Mouse (Mus musculus) neutrophil, adult 59 days (primary cell): ENCODE measurements around the gene Acsf2. TPM values are rescaled to one million over a fixed set of nuclear protein-coding genes. Genes with fewer than 3 reads are reported as not detected.

Experiments
- total RNA-seq, 2 experiments: library from RNA; stranded (reverse); gene quantifications; 1 replicate in 1 of 2; 2 replicates in 1 of 2; pipeline ENCODE4 v1.2.4; 2023

The Acsf2 gene
- total RNA-seq: 1 to 10 TPM; 1.4 to 2.4 TPM

DNA sequence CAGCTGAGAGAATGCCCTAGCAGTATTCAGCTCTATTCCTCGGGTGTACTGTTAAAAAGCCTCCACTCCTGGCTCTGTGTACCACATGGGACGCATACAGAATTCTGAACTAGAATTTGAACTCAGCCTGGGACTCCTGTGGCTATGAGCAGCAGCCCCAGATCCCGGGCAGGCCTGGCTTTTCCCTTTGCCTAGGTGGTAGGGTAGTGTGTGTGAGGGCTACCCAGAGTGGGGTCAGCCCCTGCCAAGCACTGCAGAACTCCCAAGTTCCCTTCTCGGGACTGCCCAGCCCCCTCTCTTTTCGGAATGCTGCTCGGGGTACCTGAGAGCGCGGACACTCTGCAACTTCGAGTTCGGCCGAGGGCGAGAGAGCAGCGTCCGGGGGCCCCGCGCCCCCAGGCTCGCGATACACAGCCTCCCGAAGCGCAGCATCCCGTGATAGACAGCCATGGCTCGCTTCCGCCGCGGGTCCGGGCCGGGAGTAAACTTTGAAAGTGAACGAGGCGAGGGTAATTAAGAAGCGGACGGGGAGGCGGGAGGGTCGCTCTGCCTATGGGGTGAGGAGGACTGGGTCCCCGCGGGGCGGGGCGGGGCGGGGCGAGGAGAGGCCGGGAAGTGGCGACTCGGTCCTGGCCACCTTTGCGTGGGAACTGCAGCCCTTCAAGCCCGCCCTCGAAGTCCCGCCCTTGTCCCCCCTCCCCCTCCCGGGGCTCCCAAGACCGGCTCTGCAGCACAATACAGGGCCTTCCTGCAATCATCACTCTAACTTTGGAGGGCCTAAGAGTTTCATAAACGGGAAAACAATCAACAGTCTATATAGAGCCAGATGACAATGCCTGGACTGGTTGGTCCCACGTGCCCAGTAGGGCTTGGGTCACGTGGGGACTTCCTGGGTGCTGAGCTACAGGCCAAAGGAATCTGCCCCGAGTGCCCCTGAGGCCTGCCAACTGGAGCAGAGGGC is at the start of gene Acsf2:
Gene Acsf2, minus strand, starts transcription at position 551 of the 961 bp plus-strand sequence.

DNA sequence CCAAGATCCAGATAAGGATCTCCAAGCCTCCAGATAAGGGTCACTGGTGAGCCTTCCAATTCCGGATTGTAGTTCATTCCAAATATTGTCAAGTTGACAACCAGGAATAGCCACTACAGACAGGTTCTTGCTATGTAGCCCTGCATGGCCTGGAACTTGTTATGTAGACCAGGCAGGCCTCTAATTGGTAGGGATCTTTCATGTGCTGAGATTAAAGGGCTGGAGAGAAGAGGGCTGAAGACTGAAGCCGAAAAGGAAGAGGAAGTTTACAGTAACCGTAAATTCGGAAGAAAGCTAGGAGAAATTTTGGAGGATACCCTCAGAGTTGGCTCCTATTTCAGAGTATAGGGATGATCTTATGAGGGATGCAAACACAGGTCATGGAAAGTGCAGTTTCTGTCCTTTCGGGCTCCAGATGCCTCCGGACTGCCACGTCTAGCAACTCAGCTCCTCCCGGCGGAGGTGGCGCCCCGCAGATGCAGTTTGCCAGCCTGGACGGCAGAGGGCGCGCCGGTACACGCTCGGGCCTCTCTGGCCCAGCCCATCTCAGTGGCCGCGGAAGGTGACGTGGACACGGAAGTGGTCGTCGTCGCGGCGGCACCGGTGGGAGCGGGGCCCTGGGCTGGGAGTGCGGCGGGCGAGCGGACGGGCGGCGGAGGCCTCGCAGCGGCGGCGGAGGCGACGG is 27.7 kb upstream of the Acsf2 start, which contains the start of gene Lrrc59:
Gene Lrrc59, plus strand, starts transcription at position 569 of the 685 bp plus-strand sequence.

DNA sequence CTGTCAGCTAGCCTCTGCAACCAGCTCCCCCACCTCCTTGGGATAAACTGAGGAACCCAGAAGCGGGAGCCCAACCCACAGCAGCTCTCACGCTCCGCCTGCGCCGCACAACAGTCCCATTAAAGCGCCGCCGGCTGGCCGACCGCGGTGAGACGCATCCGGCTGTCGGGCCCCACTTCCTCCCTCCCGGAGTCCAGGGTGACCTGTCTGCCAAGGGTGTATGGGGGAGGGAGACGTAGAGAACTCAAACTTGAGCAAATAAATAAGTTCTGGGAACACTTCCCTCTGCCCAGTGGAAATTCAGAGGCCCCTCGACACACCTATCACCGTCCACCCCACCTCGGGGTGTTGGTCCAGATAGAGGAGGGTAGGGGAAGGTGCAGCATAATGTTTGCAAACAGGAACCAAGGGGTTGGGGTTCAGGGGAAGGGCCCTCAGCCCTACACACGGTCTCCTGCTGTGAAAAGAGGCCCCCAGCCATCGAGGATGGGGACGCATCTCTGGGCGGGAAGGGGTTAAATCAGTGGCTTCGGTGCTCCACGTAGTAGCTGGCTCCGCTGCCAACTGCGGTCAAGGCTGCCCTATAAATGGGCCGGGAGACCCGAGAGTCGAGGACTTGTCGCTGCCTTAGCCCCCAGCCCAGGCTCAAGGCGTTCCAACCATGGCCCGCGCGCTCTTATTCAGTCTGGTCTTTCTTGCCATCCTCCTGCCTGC is 37.1 kb downstream of the Acsf2 start, which contains the start of gene Chad:
Gene Chad, plus strand, starts transcription at position 611 of the 714 bp plus-strand sequence.

DNA sequence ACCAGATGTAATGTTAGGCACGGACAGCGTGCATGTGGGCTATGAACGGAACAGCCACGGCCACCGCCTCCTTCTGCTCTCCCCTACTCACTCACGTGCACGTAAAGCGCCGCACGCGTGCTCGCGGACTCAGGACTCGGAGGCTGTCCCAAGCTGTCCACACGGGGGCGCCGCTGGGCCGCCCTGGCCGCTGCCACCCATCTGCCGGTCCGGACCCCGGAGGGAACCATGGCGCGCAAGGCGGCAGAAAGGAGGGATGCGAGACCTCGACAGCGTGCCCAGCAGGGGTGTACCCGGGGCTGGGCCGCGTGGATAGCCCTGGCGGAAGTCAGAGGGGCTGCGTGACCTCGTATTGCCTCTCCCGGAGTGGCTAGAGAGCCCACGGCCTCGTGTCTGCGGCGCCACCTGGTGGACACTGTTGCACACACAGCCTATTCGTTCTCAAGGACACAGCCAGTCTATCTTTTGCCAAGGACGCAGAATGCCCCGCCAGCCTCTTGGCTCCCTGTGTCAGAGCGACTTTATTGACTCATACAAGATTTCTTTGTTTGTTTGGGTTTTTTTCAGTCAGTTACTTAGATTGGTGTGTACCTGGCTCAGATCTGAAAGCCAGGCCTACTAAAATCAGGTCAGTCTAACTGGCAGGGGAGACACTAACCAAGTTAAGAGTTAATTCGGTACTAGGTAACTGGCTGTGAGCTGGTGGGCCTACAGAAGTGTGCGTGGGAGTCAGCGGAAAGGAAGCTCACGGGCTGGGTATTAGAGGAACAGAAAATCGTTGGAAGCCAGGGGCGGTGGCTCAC is 52.6 kb downstream of the Acsf2 start, which contains the start of gene Rsad1:
Gene Rsad1, minus strand, starts transcription at position 368 of the 803 bp plus-strand sequence.

DNA sequence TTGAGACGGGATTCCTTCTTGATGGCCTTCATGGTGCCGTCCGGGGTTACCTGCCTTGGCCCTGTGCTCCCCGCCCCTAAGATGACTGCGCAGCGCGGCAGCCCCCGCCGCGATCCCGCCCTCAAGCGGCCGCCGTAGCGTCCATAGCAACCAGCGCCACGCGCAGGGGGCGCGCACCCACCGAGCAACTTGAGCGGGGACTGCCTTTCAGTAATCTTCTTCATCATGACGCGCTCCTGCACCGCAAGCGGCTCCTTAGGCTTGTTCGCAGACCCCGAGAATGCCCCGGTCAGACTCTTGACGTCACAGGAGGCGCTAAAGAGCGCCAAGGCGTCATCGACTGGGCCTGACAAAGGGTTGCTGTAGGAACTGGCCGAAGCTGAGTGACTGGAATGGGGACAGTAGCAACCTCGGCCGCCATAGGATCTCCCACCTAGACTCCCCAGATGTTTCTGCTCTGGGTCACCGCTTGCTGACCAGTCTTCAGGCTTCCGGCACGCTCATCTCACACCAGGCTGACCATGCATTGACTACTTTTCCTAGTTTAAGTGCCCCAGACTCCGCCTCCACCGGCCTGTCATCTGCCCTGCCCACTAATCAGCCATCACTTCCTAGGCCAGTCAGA is 80.3 kb downstream of the Acsf2 start, which contains the start of gene Mycbpap:
Gene Mycbpap, minus strand, starts transcription at position 524 of the 625 bp plus-strand sequence.

Other genes starting within 250 kb of the Acsf2 start
- 1 to 10 TPM; 2.6 to 4.2 TPM for gene Abcc3, start 208.9 kb downstream of the Acsf2 start, total RNA-seq
- 1 to 10 TPM in 1 of 2 experiments, under 1 TPM in 1; 0.37 to 2.5 TPM for gene Cacna1g, start 127.7 kb downstream of the Acsf2 start, total RNA-seq
- gene Spata20, start 115.7 kb downstream of the Acsf2 start, total RNA-seq: not detected
- not detected for gene Epn3, start 101.9 kb downstream of the Acsf2 start, total RNA-seq
- gene Mycbpap, start 80.1 kb downstream of the Acsf2 start, total RNA-seq: not detected
- gene Rsad1, start 52.6 kb downstream of the Acsf2 start, total RNA-seq: under 1 TPM; 0.57 to 0.62 TPM
- not detected for gene Chad, start 36.8 kb downstream of the Acsf2 start, total RNA-seq
- 10 to 100 TPM; 68.3 to 74.2 TPM for gene Lrrc59, start 27.9 kb upstream of the Acsf2 start, total RNA-seq
- 10 to 100 TPM; 15.7 to 17.0 TPM for gene Mrpl27, start 51.9 kb upstream of the Acsf2 start, total RNA-seq
- 10 to 100 TPM in 1 of 2 experiments, 1 to 10 TPM in 1; 8.1 to 10.2 TPM for gene Eme1, start 52.1 kb upstream of the Acsf2 start, total RNA-seq
- gene Xylt2, start 75.6 kb upstream of the Acsf2 start, total RNA-seq: 1 to 10 TPM; 4.8 to 5.8 TPM
- gene Gm11541, start 102.6 kb upstream of the Acsf2 start, total RNA-seq: not detected
- gene Cdc34b, start 139.9 kb upstream of the Acsf2 start, total RNA-seq: not detected
- gene Tmem92, start 180.8 kb upstream of the Acsf2 start, total RNA-seq: not detected